Mouse (Mus musculus): ENCODE data around the gene Pnpo. TPM values are rescaled to one million over a fixed set of nuclear protein-coding genes. Genes with fewer than 3 reads are reported as not detected.

Pnpo gene
- polyA plus RNA-seq, 1 experiment from 2014 or later: 16.4 TPM

GRCm38 (mm10) chr11:96893203-96893842 is 50.5 kb downstream of the Pnpo start:
- WGBS: 47% methylated on average over 11 of the region's 11 CpGs
- H3K27me3 ChIP-seq: no peaks in the 10 kb centered on the region
- H3K27ac ChIP-seq (replicated peaks): peak overlapping the region; percentile 86
- no peak overlapping the region for H3K4me3 ChIP-seq
- H3K9me3 ChIP-seq: no peaks in the 10 kb centered on the region
- H3K4me1 ChIP-seq: peaks cover 43% of the 10 kb centered on the region
- H3K4me2 ChIP-seq (replicated peaks): no peak overlapping the region
- no peak overlapping the region for H3K9ac ChIP-seq (replicated peaks)
- H3K36me3 ChIP-seq: no peaks in the 10 kb centered on the region
- peak; percentile 73 for ATAC-seq (ENCODE audit: low FRiP score, low read depth)

DNA sequence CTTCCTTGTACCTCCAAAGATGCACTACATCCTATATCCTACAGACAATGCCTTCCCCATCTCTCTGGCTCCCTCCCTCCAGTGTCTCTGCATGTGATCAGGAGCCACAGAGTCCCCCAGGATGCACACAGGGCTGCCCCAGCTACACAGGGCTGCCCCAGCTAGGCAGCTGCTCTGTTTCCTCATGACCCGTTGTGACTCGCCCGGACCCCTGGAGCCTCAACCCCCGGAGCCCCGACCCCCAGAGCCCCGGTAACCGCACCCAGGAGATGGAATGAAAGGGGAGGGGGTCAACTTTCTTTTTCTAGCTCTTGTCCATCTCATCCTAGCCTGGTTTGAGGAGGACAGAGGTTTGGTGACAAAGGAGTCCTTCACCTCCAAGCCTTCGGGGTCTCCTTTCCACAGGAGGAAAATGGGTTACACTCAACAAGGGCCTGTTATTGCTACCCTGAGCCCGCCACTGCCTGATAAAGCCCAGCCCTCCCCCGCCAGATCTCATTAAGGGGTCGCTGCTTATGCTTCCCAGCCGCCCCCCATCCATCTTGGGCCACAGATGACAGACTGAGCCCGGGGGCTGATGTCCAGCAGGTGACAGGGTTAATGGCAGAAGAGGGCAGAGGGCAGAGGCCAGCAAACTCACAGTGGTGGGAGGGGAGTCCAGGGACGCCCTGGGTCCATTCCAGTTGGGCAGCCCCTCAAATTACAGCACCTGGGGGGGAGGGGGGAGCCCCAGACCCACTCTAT is 51.8 kb downstream of the Pnpo start:
- no peak overlapping the region for H3K9ac ChIP-seq (replicated peaks)
- no peaks in the 10 kb centered on the region for H3K36me3 ChIP-seq
- H3K27me3 ChIP-seq: no peaks in the 10 kb centered on the region
- no peak for ATAC-seq (ENCODE audit: low FRiP score, low read depth)
- peak overlapping the region; percentile 86; the same call in 1 of the 2 replicates for H3K27ac ChIP-seq (replicated peaks)
- H3K4me1 ChIP-seq: peaks cover 36% of the 10 kb centered on the region
- H3K9me3 ChIP-seq: no peaks in the 10 kb centered on the region
- H3K4me3 ChIP-seq: no peak overlapping the region
- H3K4me2 ChIP-seq (replicated peaks): no peak overlapping the region
- 51% methylated on average over 14 of the region's 14 CpGs for WGBS

Other genes starting within 250 kb of the Pnpo start
- 40.1 and 42.6 TPM in 2 replicates for gene Snx11, start 166.4 kb downstream of the Pnpo start, polyA plus RNA-seq (2016; fragmentation: Nextera tagmentation; extraction: Ambion mirVana)
- 156 and 166 TPM in 2 replicates for gene Cbx1, start 154.9 kb downstream of the Pnpo start, polyA plus RNA-seq (2016; fragmentation: Nextera tagmentation; extraction: Ambion mirVana)
- 80.9 and 81.1 TPM in 2 replicates for gene Nfe2l1, start 114.0 kb downstream of the Pnpo start, polyA plus RNA-seq (2016; fragmentation: Nextera tagmentation; extraction: Ambion mirVana)
- 36.1 and 43.0 TPM in 2 replicates for gene Copz2, start 94.1 kb downstream of the Pnpo start, polyA plus RNA-seq (2016; fragmentation: Nextera tagmentation; extraction: Ambion mirVana)
- 107 and 116 TPM in 2 replicates for gene Cdk5rap3, start 27.5 kb downstream of the Pnpo start, polyA plus RNA-seq (2016; fragmentation: Nextera tagmentation; extraction: Ambion mirVana)
- 0.55 and 0.68 TPM in 2 replicates for gene Prr15l, start 15.9 kb downstream of the Pnpo start, polyA plus RNA-seq (2016; fragmentation: Nextera tagmentation; extraction: Ambion mirVana)
- gene Sp2, start 39.0 kb upstream of the Pnpo start, polyA plus RNA-seq (2016; fragmentation: Nextera tagmentation; extraction: Ambion mirVana): 23.4 and 25.9 TPM in 2 replicates
- 0.26 and 0.63 TPM in 2 replicates for gene Sp6, start 69.4 kb upstream of the Pnpo start, polyA plus RNA-seq (2016; fragmentation: Nextera tagmentation; extraction: Ambion mirVana)
- gene Scrn2, start 86.0 kb upstream of the Pnpo start, polyA plus RNA-seq (2016; fragmentation: Nextera tagmentation; extraction: Ambion mirVana): 22.5 and 24.2 TPM in 2 replicates
- 2.4 and 3.3 TPM in 2 replicates for gene Lrrc46, start 97.4 kb upstream of the Pnpo start, polyA plus RNA-seq (2016; fragmentation: Nextera tagmentation; extraction: Ambion mirVana)
- gene Mrpl10, start 97.6 kb upstream of the Pnpo start, polyA plus RNA-seq (2016; fragmentation: Nextera tagmentation; extraction: Ambion mirVana): 63.4 and 64.4 TPM in 2 replicates
- 8.5 and 10.8 TPM in 2 replicates for gene Osbpl7, start 106.6 kb upstream of the Pnpo start, polyA plus RNA-seq (2016; fragmentation: Nextera tagmentation; extraction: Ambion mirVana)
- gene Tbx21, start 171.3 kb upstream of the Pnpo start, polyA plus RNA-seq (2016; fragmentation: Nextera tagmentation; extraction: Ambion mirVana): 0.23 and 0.24 TPM in 2 replicates
- gene Tbkbp1, start 207.5 kb upstream of the Pnpo start, polyA plus RNA-seq (2016; fragmentation: Nextera tagmentation; extraction: Ambion mirVana): 6.7 and 8.9 TPM in 2 replicates
- gene Kpnb1, start 243.9 kb upstream of the Pnpo start, polyA plus RNA-seq (2016; fragmentation: Nextera tagmentation; extraction: Ambion mirVana): 68.2 and 68.6 TPM in 2 replicates

All from midbrain, embryonic 12.5 days (tissue).